Mouse (Mus musculus) neural tube, embryonic 10.5 days (tissue): ENCODE data around the gene Scyl3.

Source experiments
- DNase-seq: peaks from one replicate; pipeline ENCODE4 v3.0.0-alpha.2; 2017; ENCODE audit warnings: low spot score; ENCODE audit errors: extremely low spot score

Gene Scyl3

GRCm38 (mm10) chr1:163958036-163958435 lies 29.1 kb downstream of the Scyl3 start:
- DNase-seq = no peak

GRCm38 (mm10) chr1:163964008-163964689 lies 35.2 kb downstream of the Scyl3 start:
- DNase-seq = no peak

GRCm38 (mm10) chr1:163974471-163974870 lies 45.6 kb downstream of the Scyl3 start:
- no peak for DNase-seq

- DNase-seq = no peak
Observed at GRCm38 (mm10) chr1:163975088-163975487, 46.2 kb downstream of the Scyl3 start.

- DNase-seq = no peak
Observed at GRCm38 (mm10) chr1:163976515-163976914, 47.6 kb downstream of the Scyl3 start.

GRCm38 (mm10) chr1:163992371-163992770 lies 63.5 kb downstream of the Scyl3 start:
- DNase-seq = no peak

- no peak for DNase-seq
Observed at GRCm38 (mm10) chr1:163994173-163994720, 65.3 kb downstream of the Scyl3 start.

GRCm38 (mm10) chr1:163994721-163995608 lies 66.1 kb downstream of the Scyl3 start, which contains the start of the genes BC055324 and Mettl18:
BC055324 (minus strand) TSS chr1:163994796.
Mettl18 (plus strand) TSS chr1:163994889.
- DNase-seq = peak; percentile 90

GRCm38 (mm10) chr1:163995609-163995913 lies 66.7 kb downstream of the Scyl3 start:
- no peak for DNase-seq

- no peak for DNase-seq
Observed at GRCm38 (mm10) chr1:164001831-164002452, 73.0 kb downstream of the Scyl3 start.

- DNase-seq = no peak
Observed at GRCm38 (mm10) chr1:164004311-164004710, 75.4 kb downstream of the Scyl3 start.
